Mouse (Mus musculus): Measurements from ENCODE around the gene Spata1. TPM values are rescaled to one million over a fixed set of nuclear protein-coding genes. Genes with fewer than 3 reads are reported as not detected.

The Spata1 gene
- polyA plus RNA-seq, 1 experiment = 2.5 TPM

- Histone ChIP-seq H3K4me1 (replicated peaks; ENCODE audit: control insufficient read depth, insufficient read depth, low read length) (peaks cover 7% of the 10 kb centered on the region), H3K27me3 (ENCODE audit: control insufficient read depth, insufficient read depth, low read length) (no peaks in the 10 kb centered on the region)
Measured at GRCm38 (mm10) chr3:146448969-146449368, 50.6 kb downstream of the Spata1 start.

GRCm38 (mm10) chr3:146448372-146448771 is 51.2 kb downstream of the Spata1 start:
- no peaks in the 10 kb centered on the region for H3K27me3 ChIP-seq (ENCODE audit: control insufficient read depth, insufficient read depth, low read length)
- H3K4me1 ChIP-seq (replicated peaks; ENCODE audit: control insufficient read depth, insufficient read depth, low read length) = peaks cover 7% of the 10 kb centered on the region
- no peak overlapping the region for H3K4me3 ChIP-seq (ENCODE audit: control insufficient read depth, insufficient read depth, low read length)
- no peak for DNase-seq
- no peak overlapping the region for H3K27ac ChIP-seq (ENCODE audit: control insufficient read depth, insufficient read depth, low read length)
- 96% methylated on average over 10 of the region's 10 CpGs for WGBS
- H3K36me3 ChIP-seq (ENCODE audit: control insufficient read depth, insufficient read depth, low read length) = no peaks in the 10 kb centered on the region
- TF ChIP-seq CTCF (IDR thresholded peaks at IDR 0.05; ENCODE audit: borderline replicate concordance, control insufficient read depth, extremely low read depth, insufficient read depth, low read length, poor library complexity) = no peak
- no peak for TF ChIP-seq POLR2A (IDR thresholded peaks at IDR 0.05; ENCODE audit: control insufficient read depth, extremely low read depth, insufficient read depth, low read length, poor library complexity)

More at GRCm38 (mm10) chr3:146448969-146449368, 50.6 kb downstream of the Spata1 start:
- H3K27ac ChIP-seq (ENCODE audit: control insufficient read depth, insufficient read depth, low read length) = no peak overlapping the region
- TF ChIP-seq POLR2A (IDR thresholded peaks at IDR 0.05; ENCODE audit: control insufficient read depth, extremely low read depth, insufficient read depth, low read length, poor library complexity) = no peak
- TF ChIP-seq CTCF (IDR thresholded peaks at IDR 0.05; ENCODE audit: borderline replicate concordance, control insufficient read depth, extremely low read depth, insufficient read depth, low read length, poor library complexity) = no peak
- no peaks in the 10 kb centered on the region for H3K36me3 ChIP-seq (ENCODE audit: control insufficient read depth, insufficient read depth, low read length)
- H3K4me3 ChIP-seq (ENCODE audit: control insufficient read depth, insufficient read depth, low read length) = no peak overlapping the region
- DNase-seq = no peak
- 67% methylated on average over 6 of the region's 6 CpGs for WGBS

GRCm38 (mm10) chr3:146447598-146447997 is 52.0 kb downstream of the Spata1 start:
- Histone ChIP-seq H3K27ac (ENCODE audit: control insufficient read depth, insufficient read depth, low read length) (no peak overlapping the region), H3K4me1 (replicated peaks; ENCODE audit: control insufficient read depth, insufficient read depth, low read length) (peaks cover 7% of the 10 kb centered on the region), H3K27me3 (ENCODE audit: control insufficient read depth, insufficient read depth, low read length) (no peaks in the 10 kb centered on the region), H3K36me3 (ENCODE audit: control insufficient read depth, insufficient read depth, low read length) (no peaks in the 10 kb centered on the region), H3K4me3 (ENCODE audit: control insufficient read depth, insufficient read depth, low read length) (no peak overlapping the region)
- no peak for DNase-seq
- 98% methylated on average over 3 of the region's 3 CpGs for WGBS
- TF ChIP-seq CTCF (IDR thresholded peaks at IDR 0.05; ENCODE audit: borderline replicate concordance, control insufficient read depth, extremely low read depth, insufficient read depth, low read length, poor library complexity) (no peak), POLR2A (IDR thresholded peaks at IDR 0.05; ENCODE audit: control insufficient read depth, extremely low read depth, insufficient read depth, low read length, poor library complexity) (no peak)

GRCm38 (mm10) chr3:146447156-146447555 is 52.4 kb downstream of the Spata1 start:
- TF ChIP-seq POLR2A (IDR thresholded peaks at IDR 0.05; ENCODE audit: control insufficient read depth, extremely low read depth, insufficient read depth, low read length, poor library complexity) (no peak), CTCF (IDR thresholded peaks at IDR 0.05; ENCODE audit: borderline replicate concordance, control insufficient read depth, extremely low read depth, insufficient read depth, low read length, poor library complexity) (no peak)
- H3K4me1 ChIP-seq (replicated peaks; ENCODE audit: control insufficient read depth, insufficient read depth, low read length) = peaks cover 7% of the 10 kb centered on the region
- H3K27me3 ChIP-seq (ENCODE audit: control insufficient read depth, insufficient read depth, low read length) = no peaks in the 10 kb centered on the region
- H3K4me3 ChIP-seq (ENCODE audit: control insufficient read depth, insufficient read depth, low read length) = no peak overlapping the region
- WGBS = 95% methylated on average over 5 of the region's 5 CpGs
- DNase-seq = no peak
- H3K27ac ChIP-seq (ENCODE audit: control insufficient read depth, insufficient read depth, low read length) = no peak overlapping the region
- H3K36me3 ChIP-seq (ENCODE audit: control insufficient read depth, insufficient read depth, low read length) = no peaks in the 10 kb centered on the region

- Histone ChIP-seq H3K27ac (ENCODE audit: control insufficient read depth, insufficient read depth, low read length) (no peak overlapping the region), H3K27me3 (ENCODE audit: control insufficient read depth, insufficient read depth, low read length) (no peaks in the 10 kb centered on the region), H3K4me3 (ENCODE audit: control insufficient read depth, insufficient read depth, low read length) (no peak overlapping the region), H3K36me3 (ENCODE audit: control insufficient read depth, insufficient read depth, low read length) (no peaks in the 10 kb centered on the region), H3K4me1 (replicated peaks; ENCODE audit: control insufficient read depth, insufficient read depth, low read length) (no peaks in the 10 kb centered on the region; the same call in 1 of the 2 replicates)
- TF ChIP-seq POLR2A (IDR thresholded peaks at IDR 0.05; ENCODE audit: control insufficient read depth, extremely low read depth, insufficient read depth, low read length, poor library complexity) (no peak), CTCF (IDR thresholded peaks at IDR 0.05; ENCODE audit: borderline replicate concordance, control insufficient read depth, extremely low read depth, insufficient read depth, low read length, poor library complexity) (no peak)
- DNase-seq = no peak
- WGBS = 90% methylated on average over 7 of the region's 7 CpGs
Measured at GRCm38 (mm10) chr3:146444880-146445279, 54.7 kb downstream of the Spata1 start.

GRCm38 (mm10) chr3:146443380-146443779 is 56.2 kb downstream of the Spata1 start:
- no peak for DNase-seq
- H3K4me1 ChIP-seq (replicated peaks; ENCODE audit: control insufficient read depth, insufficient read depth, low read length) = no peaks in the 10 kb centered on the region
- H3K36me3 ChIP-seq (ENCODE audit: control insufficient read depth, insufficient read depth, low read length) = no peaks in the 10 kb centered on the region
- TF ChIP-seq CTCF (IDR thresholded peaks at IDR 0.05; ENCODE audit: borderline replicate concordance, control insufficient read depth, extremely low read depth, insufficient read depth, low read length, poor library complexity) (no peak), POLR2A (IDR thresholded peaks at IDR 0.05; ENCODE audit: control insufficient read depth, extremely low read depth, insufficient read depth, low read length, poor library complexity) (no peak)
- H3K27me3 ChIP-seq (ENCODE audit: control insufficient read depth, insufficient read depth, low read length) = no peaks in the 10 kb centered on the region
- no peak overlapping the region for H3K4me3 ChIP-seq (ENCODE audit: control insufficient read depth, insufficient read depth, low read length)
- 92% methylated on average over 7 of the region's 7 CpGs for WGBS
- H3K27ac ChIP-seq (ENCODE audit: control insufficient read depth, insufficient read depth, low read length) = no peak overlapping the region

GRCm38 (mm10) chr3:146442936-146443335 is 56.6 kb downstream of the Spata1 start:
- Histone ChIP-seq H3K4me1 (replicated peaks; ENCODE audit: control insufficient read depth, insufficient read depth, low read length) (no peaks in the 10 kb centered on the region), H3K4me3 (ENCODE audit: control insufficient read depth, insufficient read depth, low read length) (no peak overlapping the region), H3K27me3 (ENCODE audit: control insufficient read depth, insufficient read depth, low read length) (no peaks in the 10 kb centered on the region), H3K27ac (ENCODE audit: control insufficient read depth, insufficient read depth, low read length) (no peak overlapping the region), H3K36me3 (ENCODE audit: control insufficient read depth, insufficient read depth, low read length) (no peaks in the 10 kb centered on the region)
- WGBS = 95% methylated on average over 8 of the region's 8 CpGs
- no peak for DNase-seq
- no peak for TF ChIP-seq CTCF (IDR thresholded peaks at IDR 0.05; ENCODE audit: borderline replicate concordance, control insufficient read depth, extremely low read depth, insufficient read depth, low read length, poor library complexity)
- TF ChIP-seq POLR2A (IDR thresholded peaks at IDR 0.05; ENCODE audit: control insufficient read depth, extremely low read depth, insufficient read depth, low read length, poor library complexity) = no peak

Measured in thymus, adult 2 months (tissue).